Mouse (Mus musculus): ENCODE data around the gene Rpl9-ps1. TPM values are rescaled to one million over a fixed set of nuclear protein-coding genes. Genes with fewer than 3 reads are reported as not detected.

Gene Rpl9-ps1
- polyA plus RNA-seq, 2 experiments = not detected

GRCm38 (mm10) chr11:83618238-83618637 lies 27.2 kb downstream of the Rpl9-ps1 start:
- no peaks in the 10 kb centered on the region for H3K27me3 ChIP-seq (ENCODE audit: control insufficient read depth, insufficient read depth, low read length)
- no peak overlapping the region for H3K27ac ChIP-seq
- no peaks in the 10 kb centered on the region for H3K36me3 ChIP-seq (replicated peaks; ENCODE audit: control insufficient read depth, insufficient read depth, low read depth)
- no peak overlapping the region for H3K4me2 ChIP-seq (ENCODE audit: low read depth)
- no peaks in the 10 kb centered on the region for H3K4me1 ChIP-seq (replicated peaks; ENCODE audit: control insufficient read depth in 2 of 2, insufficient read depth in 2 of 2, low read length in 1 of 2)
- H3K9me3 ChIP-seq (ENCODE audit: control insufficient read depth, low read length) = no peaks in the 10 kb centered on the region
- 34% methylated on average over 5 of the region's 5 CpGs for WGBS (ENCODE audit: insufficient replicate concordance)
- H3K4me3 ChIP-seq (ENCODE audit: insufficient read depth in 1 of 2, low read depth in 2 of 2, low read length in 2 of 2) = no peak overlapping the region
- DNase-seq (ENCODE audit: low read depth in 3 of 3, low spot score in 3 of 3) = no peak
- ATAC-seq (ENCODE audit: insufficient read depth) = no peak
- no peak overlapping the region for H3K9ac ChIP-seq (replicated peaks)
- TF ChIP-seq EP300 (IDR thresholded peaks at IDR 0.05; ENCODE audit: low read depth) (no peak), CTCF (IDR thresholded peaks at IDR 0.05; ENCODE audit: low read depth) (no peak)

DNA sequence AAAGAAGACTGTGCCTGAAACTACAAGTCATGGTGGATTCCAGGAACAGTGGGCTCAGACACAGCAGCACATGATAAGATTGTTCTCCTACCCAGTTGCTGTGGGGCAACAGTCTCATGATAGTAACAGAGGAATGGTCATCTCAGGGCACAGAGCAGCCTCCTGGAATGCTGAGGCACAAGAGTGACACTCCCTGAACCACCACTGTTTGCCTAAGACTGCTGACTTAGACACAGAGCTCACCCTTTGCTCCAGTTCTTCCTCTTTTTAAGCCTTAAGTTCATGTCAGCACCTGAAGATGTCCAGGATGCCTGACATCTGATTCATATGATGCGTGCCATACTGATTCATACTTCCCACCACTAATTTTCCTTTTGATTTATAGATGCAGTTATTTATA lies 28.8 kb downstream of the Rpl9-ps1 start:
- no peak overlapping the region for H3K4me3 ChIP-seq (ENCODE audit: insufficient read depth in 1 of 2, low read depth in 2 of 2, low read length in 2 of 2)
- no peak overlapping the region for H3K27ac ChIP-seq
- TF ChIP-seq EP300 (IDR thresholded peaks at IDR 0.05; ENCODE audit: low read depth) (no peak), CTCF (IDR thresholded peaks at IDR 0.05; ENCODE audit: low read depth) (no peak)
- no peaks in the 10 kb centered on the region for H3K27me3 ChIP-seq (ENCODE audit: control insufficient read depth, insufficient read depth, low read length)
- no peaks in the 10 kb centered on the region for H3K36me3 ChIP-seq (replicated peaks; ENCODE audit: control insufficient read depth, insufficient read depth, low read depth)
- H3K9me3 ChIP-seq (ENCODE audit: control insufficient read depth, low read length) = no peaks in the 10 kb centered on the region
- no peak for ATAC-seq (ENCODE audit: insufficient read depth)
- H3K4me2 ChIP-seq (ENCODE audit: low read depth) = no peak overlapping the region
- 51% methylated on average over 1 of the region's 1 CpGs for WGBS (ENCODE audit: insufficient replicate concordance)
- H3K9ac ChIP-seq (replicated peaks) = no peak overlapping the region
- DNase-seq (ENCODE audit: low read depth in 3 of 3, low spot score in 3 of 3) = no peak
- H3K4me1 ChIP-seq (replicated peaks; ENCODE audit: control insufficient read depth in 2 of 2, insufficient read depth in 2 of 2, low read length in 1 of 2) = no peaks in the 10 kb centered on the region

DNA sequence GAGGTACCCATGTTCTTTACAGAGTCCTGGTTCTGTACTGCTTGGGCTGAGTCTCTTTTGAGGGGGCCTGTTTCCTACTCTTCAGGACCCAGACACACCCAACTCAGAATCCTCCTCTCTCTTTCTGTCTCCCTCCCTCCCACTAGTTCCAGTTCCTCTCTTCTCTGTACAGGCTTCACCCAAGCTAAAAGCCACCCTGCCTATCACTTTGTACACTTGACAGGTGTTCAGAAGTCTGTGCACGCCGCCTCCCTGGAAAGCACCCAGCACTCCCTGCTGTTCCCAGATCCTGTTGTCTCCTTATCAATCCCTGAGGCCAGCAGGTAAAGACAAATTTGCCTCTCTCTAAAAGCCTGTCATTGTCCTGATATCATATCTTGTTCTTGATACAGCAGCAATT lies 34.5 kb downstream of the Rpl9-ps1 start:
- DNase-seq (ENCODE audit: low read depth in 3 of 3, low spot score in 3 of 3) = no peak

GRCm38 (mm10) chr11:83606396-83606795 lies 39.0 kb downstream of the Rpl9-ps1 start:
- ATAC-seq (ENCODE audit: insufficient read depth) = no peak
- Histone ChIP-seq H3K9me3 (ENCODE audit: control insufficient read depth, low read length) (no peaks in the 10 kb centered on the region), H3K4me2 (ENCODE audit: low read depth) (no peak overlapping the region), H3K9ac (replicated peaks) (no peak overlapping the region), H3K4me1 (replicated peaks; ENCODE audit: control insufficient read depth in 2 of 2, insufficient read depth in 2 of 2, low read length in 1 of 2) (no peaks in the 10 kb centered on the region), H3K27ac (no peak overlapping the region), H3K36me3 (replicated peaks; ENCODE audit: control insufficient read depth, insufficient read depth, low read depth) (no peaks in the 10 kb centered on the region), H3K27me3 (ENCODE audit: control insufficient read depth, insufficient read depth, low read length) (no peaks in the 10 kb centered on the region), H3K4me3 (ENCODE audit: insufficient read depth in 1 of 2, low read depth in 2 of 2, low read length in 2 of 2) (no peak overlapping the region)
- TF ChIP-seq CTCF (IDR thresholded peaks at IDR 0.05; ENCODE audit: low read depth) (no peak), EP300 (IDR thresholded peaks at IDR 0.05; ENCODE audit: low read depth) (no peak)
- 21% methylated on average over 1 of the region's 1 CpGs for WGBS (ENCODE audit: insufficient replicate concordance)
- no peak for DNase-seq (ENCODE audit: low read depth in 3 of 3, low spot score in 3 of 3)

More for the DNA sequence above, 34.5 kb downstream of the Rpl9-ps1 start:
- no peak for ATAC-seq (ENCODE audit: insufficient read depth)
- no peaks in the 10 kb centered on the region for H3K36me3 ChIP-seq (replicated peaks; ENCODE audit: control insufficient read depth, insufficient read depth, low read depth)
- no peak overlapping the region for H3K27ac ChIP-seq
- H3K9ac ChIP-seq (replicated peaks) = no peak overlapping the region
- no peaks in the 10 kb centered on the region for H3K27me3 ChIP-seq (ENCODE audit: control insufficient read depth, insufficient read depth, low read length)
- no peaks in the 10 kb centered on the region for H3K4me1 ChIP-seq (replicated peaks; ENCODE audit: control insufficient read depth in 2 of 2, insufficient read depth in 2 of 2, low read length in 1 of 2)
- no peak overlapping the region for H3K4me3 ChIP-seq (ENCODE audit: insufficient read depth in 1 of 2, low read depth in 2 of 2, low read length in 2 of 2)
- 42% methylated on average over 2 of the region's 2 CpGs for WGBS (ENCODE audit: insufficient replicate concordance)
- TF ChIP-seq EP300 (IDR thresholded peaks at IDR 0.05; ENCODE audit: low read depth) = no peak
- TF ChIP-seq CTCF (IDR thresholded peaks at IDR 0.05; ENCODE audit: low read depth) = no peak
- no peaks in the 10 kb centered on the region for H3K9me3 ChIP-seq (ENCODE audit: control insufficient read depth, low read length)
- H3K4me2 ChIP-seq (ENCODE audit: low read depth) = no peak overlapping the region

DNA sequence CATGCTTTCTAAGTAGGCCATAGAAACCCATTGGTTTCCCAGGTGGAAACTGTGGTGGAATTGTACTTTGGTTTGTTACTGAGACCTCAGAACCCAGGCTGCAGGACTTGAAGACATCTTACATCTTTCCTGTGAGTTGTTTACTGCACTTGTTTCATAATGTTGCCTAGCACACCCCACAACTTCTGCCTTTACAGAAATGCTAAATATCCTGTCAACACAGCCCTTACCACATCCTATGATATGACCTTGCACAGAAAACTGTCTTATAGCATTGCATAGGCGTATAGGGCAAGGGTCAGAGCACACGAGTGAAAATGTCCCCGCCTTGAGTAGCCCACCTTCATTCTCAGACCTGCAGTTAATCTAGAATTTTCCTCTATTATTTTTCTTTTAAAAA lies 39.9 kb downstream of the Rpl9-ps1 start:
- TF ChIP-seq CTCF (IDR thresholded peaks at IDR 0.05; ENCODE audit: low read depth) (no peak), EP300 (IDR thresholded peaks at IDR 0.05; ENCODE audit: low read depth) (no peak)
- ATAC-seq (ENCODE audit: insufficient read depth) = no peak
- WGBS (ENCODE audit: insufficient replicate concordance) = 59% methylated on average over 3 of the region's 3 CpGs
- no peaks in the 10 kb centered on the region for H3K27me3 ChIP-seq (ENCODE audit: control insufficient read depth, insufficient read depth, low read length)
- no peaks in the 10 kb centered on the region for H3K9me3 ChIP-seq (ENCODE audit: control insufficient read depth, low read length)
- H3K27ac ChIP-seq = no peak overlapping the region
- H3K4me3 ChIP-seq (ENCODE audit: insufficient read depth in 1 of 2, low read depth in 2 of 2, low read length in 2 of 2) = no peak overlapping the region
- H3K36me3 ChIP-seq (replicated peaks; ENCODE audit: control insufficient read depth, insufficient read depth, low read depth) = no peaks in the 10 kb centered on the region
- H3K4me1 ChIP-seq (replicated peaks; ENCODE audit: control insufficient read depth in 2 of 2, insufficient read depth in 2 of 2, low read length in 1 of 2) = no peaks in the 10 kb centered on the region
- H3K4me2 ChIP-seq (ENCODE audit: low read depth) = no peak overlapping the region
- no peak for DNase-seq (ENCODE audit: low read depth in 3 of 3, low spot score in 3 of 3)
- H3K9ac ChIP-seq (replicated peaks) = no peak overlapping the region

All from liver, embryonic 14.5 days (tissue).